Mouse (Mus musculus) embryonic stem cell, embryonic (primary cell): Measurements from ENCODE around the gene Fitm2.

ENCODE experiments used
- CTCF ChIA-PET, 4 experiments: fragments of 300-600 bp in 2 of 4; fragments of 350-600 bp in 2 of 4; sonication (Branson Sonifier 250); formaldehyde crosslinking; loops; one replicate each; lab custom pipeline; 2022; ENCODE audit warnings: inconsistent platforms in 2 of 4; lab: Charles Lee
- POLR2A ChIA-PET, 4 experiments: fragments of 300-600 bp in 2 of 4; fragments of 350-600 bp in 2 of 4; sonication (Branson Sonifier 250); formaldehyde crosslinking; loops; one replicate each; lab custom pipeline; 2022; ENCODE audit warnings: antibody characterized with exemption in 4 of 4, inconsistent platforms in 1 of 4; lab: Charles Lee

Fitm2 gene

DNA sequence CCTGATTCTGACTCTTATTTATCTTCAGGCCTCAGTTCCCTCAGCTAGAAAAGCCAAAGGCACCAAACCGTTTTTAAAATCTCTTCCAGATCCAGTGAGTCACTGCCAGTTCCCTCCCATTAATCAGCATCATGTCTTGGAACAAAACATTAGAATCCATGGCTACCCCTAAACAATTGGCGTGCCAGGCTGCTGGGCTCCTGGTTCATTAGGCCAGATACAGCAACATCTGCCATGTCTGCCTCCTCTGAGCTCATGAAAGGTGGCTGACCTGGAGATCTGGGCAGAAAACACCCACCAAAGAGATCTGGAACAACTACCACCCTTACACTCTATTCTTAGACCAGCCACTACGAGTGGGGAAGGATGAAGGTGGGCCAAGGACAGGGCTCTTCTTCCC is 1.3 kb downstream of the Fitm2 start:
- ChIA-PET POLR2A (interaction anchor here (0.6 to 4.1 kb wide), 11 partner anchors 8 to 942 kb away, joined by 3 to 54 read pairs (median 9); no protein-coding TSS in a partner anchor), CTCF (interaction anchor here (0.5 to 3.4 kb wide), 10 partner anchors 10 to 679 kb away, joined by 3 to 45 read pairs (median 12); no protein-coding TSS in a partner anchor)

DNA sequence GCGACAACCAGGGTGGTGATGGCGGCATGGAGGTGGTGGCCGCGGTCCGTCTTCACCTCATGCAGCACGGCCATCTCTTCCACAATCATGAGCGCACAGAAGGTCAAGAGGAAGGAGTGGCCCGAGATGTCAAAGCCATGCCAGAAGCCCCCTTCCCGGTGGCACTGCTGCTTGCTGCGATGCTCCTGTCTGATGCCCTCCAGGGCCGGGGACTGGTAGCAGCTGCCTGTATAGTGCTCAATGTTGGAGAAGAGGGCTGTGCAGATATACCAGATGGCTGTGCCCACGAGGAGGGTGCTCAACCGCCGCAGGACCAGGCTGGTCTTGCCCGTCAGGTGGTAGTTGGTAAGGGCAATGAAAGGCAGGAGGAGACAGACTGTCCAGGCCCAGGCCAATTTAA is 2.7 kb downstream of the Fitm2 start:
- POLR2A ChIA-PET, result interaction anchor here in 1 of 4 experiments (3.2 to 4.0 kb wide), 2 partner anchors 12 to 50 kb away, joined by 20 to 54 read pairs; no protein-coding TSS in a partner anchor
- CTCF ChIA-PET, result no interaction called here

- CTCF ChIA-PET, result no interaction called here
Measured at GRCm38 (mm10) chr2:163468866-163469265, 3.6 kb downstream of the Fitm2 start.

GRCm38 (mm10) chr2:163467585-163467984 is 4.8 kb downstream of the Fitm2 start:
- ChIA-PET POLR2A (interaction anchor here in 2 of 4 experiments (0.6 to 1.2 kb wide), 2 partner anchors 13 to 48 kb away, joined by 3 to 7 read pairs; no protein-coding TSS in a partner anchor), CTCF (interaction anchor here in 1 of 4 experiments (0.7 kb wide), 1 partner anchor 12 kb away, joined by 3 read pairs; no protein-coding TSS in a partner anchor)

More at GRCm38 (mm10) chr2:163468866-163469265, 3.6 kb downstream of the Fitm2 start:
- POLR2A ChIA-PET, result no interaction called here

DNA sequence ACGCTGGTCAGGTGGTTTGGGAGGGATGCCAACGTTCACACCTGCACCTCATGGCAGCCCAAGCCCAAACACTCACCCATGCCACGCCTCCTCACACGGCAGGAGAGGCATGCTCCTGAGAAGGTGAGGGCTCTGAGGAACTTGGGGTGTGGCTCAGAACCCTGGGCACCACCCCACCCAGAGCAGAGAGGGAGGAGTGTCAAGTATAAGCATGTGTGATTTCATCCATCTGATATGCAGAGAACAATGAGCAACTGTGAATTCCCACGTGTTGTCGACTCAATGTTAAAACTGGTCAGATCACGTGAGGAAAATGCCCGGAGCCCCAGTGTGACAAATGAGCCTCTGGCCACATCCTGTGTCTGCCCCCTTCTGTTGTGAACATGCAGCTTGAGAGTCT is 5.7 kb downstream of the Fitm2 start:
- POLR2A ChIA-PET, result no interaction called here
- CTCF ChIA-PET, result no interaction called here

DNA sequence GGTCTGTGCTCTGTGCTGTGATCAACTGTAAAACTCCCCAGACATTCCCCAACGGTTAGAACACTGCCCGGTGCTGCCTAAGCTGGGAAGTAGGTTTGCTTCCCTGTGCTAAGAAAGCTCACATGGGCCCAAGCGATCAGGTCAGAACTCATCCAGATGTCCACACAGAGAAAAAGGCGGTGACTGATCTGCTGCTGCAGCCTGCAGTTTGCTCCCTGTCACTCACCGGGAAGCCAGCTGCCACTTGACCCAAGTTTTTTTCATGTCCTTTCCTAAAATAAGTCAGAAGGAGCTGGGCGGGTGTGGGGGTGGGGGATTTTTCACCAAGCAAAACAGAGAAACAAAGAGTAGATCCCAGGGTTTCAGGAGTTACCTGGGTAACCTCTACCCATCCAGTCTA is 7.9 kb downstream of the Fitm2 start:
- ChIA-PET CTCF (interaction anchor here in 3 of 4 experiments (0.5 to 2.9 kb wide), 5 partner anchors 8 to 45 kb away, joined by 3 to 21 read pairs (median 3); partner anchors contain the start of gene Fitm2 (in 1 of the 3)), POLR2A (interaction anchor here in 3 of 4 experiments (0.6 to 4.9 kb wide), 6 partner anchors 7 to 1891 kb away, joined by 3 to 29 read pairs (median 4); partner anchors contain the start of gene Fitm2 (in 1 of the 3))

DNA sequence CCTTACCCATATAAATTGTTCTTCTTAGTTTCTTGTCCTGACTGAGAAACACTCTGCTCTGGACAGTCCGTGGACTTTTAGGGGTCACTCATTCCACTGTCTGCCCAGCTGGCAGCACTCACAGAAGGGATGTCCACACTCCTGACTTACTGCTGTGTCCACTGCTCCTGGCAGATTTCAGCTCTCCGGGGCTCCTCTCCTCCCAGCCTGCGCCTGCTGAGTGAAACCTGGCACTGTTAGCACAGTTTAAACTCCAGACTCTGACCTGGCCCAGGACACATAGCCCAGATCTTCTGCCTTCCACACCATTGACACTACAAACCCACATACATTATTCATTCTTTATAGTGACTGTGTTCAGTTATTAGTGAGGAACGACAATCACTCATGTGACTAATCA is 8.4 kb downstream of the Fitm2 start:
- POLR2A ChIA-PET, result interaction anchor here in 3 of 4 experiments (0.6 to 4.9 kb wide), 12 partner anchors 8 to 1892 kb away, joined by 3 to 30 read pairs (median 4); partner anchors contain the start of gene Fitm2 (in 2 of the 3)
- CTCF ChIA-PET, result interaction anchor here in 3 of 4 experiments (0.5 to 2.9 kb wide), 11 partner anchors 8 to 63 kb away, joined by 3 to 21 read pairs (median 4); partner anchors contain the start of gene Fitm2 (in 2 of the 3)

- CTCF ChIA-PET, result interaction anchor here (0.7 to 2.9 kb wide), 14 partner anchors 9 to 72 kb away, joined by 3 to 21 read pairs (median 4); partner anchors contain the start of gene Fitm2 (in 4 of the 4)
- POLR2A ChIA-PET, result interaction anchor here in 3 of 4 experiments (0.6 to 4.9 kb wide), 20 partner anchors 9 to 412 kb away, joined by 3 to 30 read pairs (median 4); partner anchors contain the start of genes Fitm2 (in 3 of the 3) and Gdap1l1 (in 1 of the 3)
Measured at GRCm38 (mm10) chr2:163463251-163463769, 9.1 kb downstream of the Fitm2 start.

GRCm38 (mm10) chr2:163462801-163463200 is 9.6 kb downstream of the Fitm2 start:
- CTCF ChIA-PET, result interaction anchor here (0.7 to 2.9 kb wide), 15 partner anchors 10 to 72 kb away, joined by 3 to 21 read pairs (median 4); partner anchors contain the start of gene Fitm2 (in 4 of the 4)
- POLR2A ChIA-PET, result interaction anchor here (0.5 to 4.9 kb wide), 21 partner anchors 9 to 412 kb away, joined by 3 to 30 read pairs (median 4); partner anchors contain the start of genes Fitm2 (in 3 of the 4) and Gdap1l1 (in 1 of the 4)

DNA sequence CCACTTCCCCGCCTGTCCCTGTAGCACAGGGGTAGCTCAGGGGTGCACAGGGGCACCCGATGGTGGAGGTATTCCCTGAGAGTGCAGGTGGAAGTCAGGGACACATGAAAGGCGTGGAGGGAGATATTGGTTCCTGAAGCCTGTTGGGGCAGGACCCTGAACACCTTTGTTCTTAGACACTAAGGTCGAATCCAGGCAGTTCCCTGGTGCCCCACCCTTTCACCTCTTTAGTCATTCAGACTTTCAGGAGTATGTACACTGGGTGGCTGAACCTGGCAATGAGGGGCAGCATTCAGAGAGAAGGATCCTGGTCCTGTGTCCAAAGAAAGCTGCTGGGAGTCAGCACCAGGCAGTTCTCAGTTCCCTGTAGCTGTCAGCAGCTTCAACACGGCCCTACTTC is 10.0 kb downstream of the Fitm2 start:
- CTCF ChIA-PET, result interaction anchor here (0.9 to 2.9 kb wide), 11 partner anchors 10 to 73 kb away, joined by 3 to 21 read pairs (median 5); partner anchors contain the start of gene Fitm2 (in 4 of the 4)
- POLR2A ChIA-PET, result interaction anchor here (0.5 to 4.9 kb wide), 17 partner anchors 9 to 398 kb away, joined by 3 to 30 read pairs (median 5); partner anchors contain the start of genes Fitm2 (in 3 of the 4) and Gdap1l1 (in 1 of the 4)

- CTCF ChIA-PET, result interaction anchor here in 1 of 4 experiments (0.6 kb wide), 1 partner anchor 19 kb away, joined by 3 read pairs; no protein-coding TSS in a partner anchor
- POLR2A ChIA-PET, result interaction anchor here in 3 of 4 experiments (0.7 to 4.9 kb wide), 6 partner anchors 10 to 56 kb away, joined by 3 to 30 read pairs (median 8); partner anchors contain the start of gene Fitm2 (in 2 of the 3)
Measured at GRCm38 (mm10) chr2:163461307-163461706, 11.1 kb downstream of the Fitm2 start.

GRCm38 (mm10) chr2:163460622-163461021 is 11.8 kb downstream of the Fitm2 start:
- POLR2A ChIA-PET, result interaction anchor here in 2 of 4 experiments (0.6 to 4.9 kb wide), 6 partner anchors 9 to 1453 kb away, joined by 3 to 29 read pairs (median 4); partner anchors contain the start of gene Fitm2 (in 1 of the 2)
- CTCF ChIA-PET, result interaction anchor here in 1 of 4 experiments (1.0 to 2.6 kb wide), 3 partner anchors 11 to 131 kb away, joined by 3 to 10 read pairs (median 9); partner anchors contain the start of gene Fitm2

GRCm38 (mm10) chr2:163459380-163459779 is 13.0 kb downstream of the Fitm2 start:
- ChIA-PET POLR2A (interaction anchor here in 2 of 4 experiments (0.6 to 4.9 kb wide), 5 partner anchors 11 to 370 kb away, joined by 3 to 29 read pairs (median 5); partner anchors contain the start of gene Fitm2 (in 1 of the 2)), CTCF (interaction anchor here in 3 of 4 experiments (0.8 to 2.6 kb wide), 6 partner anchors 11 to 184 kb away, joined by 3 to 10 read pairs (median 6); partner anchors contain the start of gene Fitm2 (in 2 of the 3))

GRCm38 (mm10) chr2:163458539-163459265 is 13.7 kb downstream of the Fitm2 start:
- CTCF ChIA-PET, result interaction anchor here in 2 of 4 experiments (1.0 to 2.6 kb wide), 5 partner anchors 12 to 133 kb away, joined by 3 to 10 read pairs (median 6); partner anchors contain the start of gene Fitm2 (in 2 of the 2)
- POLR2A ChIA-PET, result interaction anchor here in 2 of 4 experiments (0.6 to 2.7 kb wide), 5 partner anchors 14 to 497 kb away, joined by 3 to 9 read pairs (median 3); partner anchors contain the start of gene Fitm2 (in 1 of the 2)

DNA sequence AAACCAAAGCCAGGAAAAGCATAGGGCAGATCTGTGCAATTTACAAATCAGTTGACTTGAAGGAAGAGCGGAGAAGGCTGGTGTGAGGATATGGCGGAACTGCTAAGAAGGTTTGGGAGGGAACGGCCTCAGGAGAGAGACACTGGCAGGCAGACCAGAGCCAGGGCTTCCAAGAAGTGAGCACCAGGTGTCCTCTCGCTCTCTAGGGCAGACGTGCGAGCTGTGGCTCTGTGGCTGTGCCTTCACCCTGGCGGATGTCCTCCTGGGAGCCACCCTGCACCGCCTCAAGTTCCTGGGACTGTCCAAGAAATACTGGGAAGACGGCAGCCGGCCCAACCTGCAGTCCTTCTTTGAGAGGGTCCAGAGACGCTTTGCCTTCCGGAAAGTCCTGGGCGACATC is 19.1 kb downstream of the Fitm2 start:
- ChIA-PET POLR2A (interaction anchor here in 2 of 4 experiments (1.7 to 3.5 kb wide), 4 partner anchors 9 to 33 kb away, joined by 4 to 13 read pairs (median 10); partner anchors contain the start of gene Fitm2 (in 1 of the 2)), CTCF (interaction anchor here (0.5 to 3.0 kb wide), 13 partner anchors 10 to 334 kb away, joined by 3 to 11 read pairs (median 3); partner anchors contain the start of gene Fitm2 (in 1 of the 4))

GRCm38 (mm10) chr2:163452738-163453137 is 19.7 kb downstream of the Fitm2 start:
- CTCF ChIA-PET, result interaction anchor here (0.6 to 3.0 kb wide), 23 partner anchors 10 to 335 kb away, joined by 3 to 13 read pairs (median 3); partner anchors contain the start of gene Fitm2 (in 3 of the 4)
- POLR2A ChIA-PET, result interaction anchor here in 2 of 4 experiments (1.1 to 3.5 kb wide), 7 partner anchors 10 to 34 kb away, joined by 3 to 13 read pairs (median 4); partner anchors contain the start of gene Fitm2 (in 1 of the 2)
